Mouse (Mus musculus) activated CD4-positive, CD25-positive, alpha-beta regulatory T cell, adult 4 months (primary cell): ENCODE data around the gene Cln3. TPM values are rescaled to one million over a fixed set of nuclear protein-coding genes. Genes with fewer than 3 reads are reported as not detected.

Experiments used
- polyA plus RNA-seq, 2 experiments: library from polyadenylated mRNA; unstranded; fragments of 100-300 nt; shearing (Covaris generic); gene quantifications; one replicate each; pipeline ENCODE4 v1.2.1; 2017

The Cln3 gene
- polyA plus RNA-seq, 2 experiments from 2014 or later, result 42.7 to 46.2 TPM

Other genes starting within 250 kb of the Cln3 start
- gene Lat, start 216.2 kb downstream of the Cln3 start, polyA plus RNA-seq, result 100 to 1,000 TPM; 784 to 813 TPM
- 10 to 100 TPM; 26.7 to 43.3 TPM for gene Spns1, start 208.4 kb downstream of the Cln3 start, polyA plus RNA-seq
- 1 to 10 TPM; 2.1 to 3.4 TPM for gene Nfatc2ip, start 189.1 kb downstream of the Cln3 start, polyA plus RNA-seq
- 10 to 100 TPM in 1 of 2 experiments, not detected in 1; 10.8 TPM for gene Cd19, start 170.9 kb downstream of the Cln3 start, polyA plus RNA-seq
- gene Rabep2, start 157.1 kb downstream of the Cln3 start, polyA plus RNA-seq, result 10 to 100 TPM; 35.4 to 48.2 TPM
- gene Atp2a1, start 122.7 kb downstream of the Cln3 start, polyA plus RNA-seq, result under 1 TPM in 1 of 2 experiments, not detected in 1; 0.18 TPM
- gene Sh2b1, start 110.4 kb downstream of the Cln3 start, polyA plus RNA-seq, result 10 to 100 TPM; 14.5 to 15.9 TPM
- 10 to 100 TPM; 71.2 to 78.9 TPM for gene Tufm, start 98.5 kb downstream of the Cln3 start, polyA plus RNA-seq
- 10 to 100 TPM; 14.7 to 18.8 TPM for gene Atxn2l, start 82.4 kb downstream of the Cln3 start, polyA plus RNA-seq
- 100 to 1,000 TPM; 207 to 260 TPM for gene Eif3c, start 19.4 kb downstream of the Cln3 start, polyA plus RNA-seq
- under 1 TPM; 0.80 to 0.98 TPM for gene Apobr, start 875 bp downstream of the Cln3 start, polyA plus RNA-seq
- not detected for gene Il27, start 9.1 kb upstream of the Cln3 start, polyA plus RNA-seq
- under 1 TPM in 1 of 2 experiments, not detected in 1; 0.54 TPM for gene Nupr1, start 45.0 kb upstream of the Cln3 start, polyA plus RNA-seq
- gene Sgf29, start 63.5 kb upstream of the Cln3 start, polyA plus RNA-seq, result 100 to 1,000 TPM in 1 of 2 experiments, 10 to 100 TPM in 1; 73.9 to 103 TPM
- under 1 TPM in 1 of 2 experiments, not detected in 1; 0.42 TPM for gene Sult1a1, start 90.6 kb upstream of the Cln3 start, polyA plus RNA-seq
- 100 to 1,000 TPM in 1 of 2 experiments, 10 to 100 TPM in 1; 90.0 to 201 TPM for gene Bola2, start 109.6 kb upstream of the Cln3 start, polyA plus RNA-seq
- 10 to 100 TPM in 1 of 2 experiments, 1 to 10 TPM in 1; 9.7 to 10.0 TPM for gene Slx1b, start 110.0 kb upstream of the Cln3 start, polyA plus RNA-seq
- gene Coro1a, start 122.0 kb upstream of the Cln3 start, polyA plus RNA-seq, result 1,000 to 10,000 TPM; 2,153 to 2,681 TPM
- gene Mapk3, start 173.8 kb upstream of the Cln3 start, polyA plus RNA-seq, result 10 to 100 TPM; 12.7 to 22.3 TPM
- gene Gdpd3, start 180.5 kb upstream of the Cln3 start, polyA plus RNA-seq, result 100 to 1,000 TPM; 144 to 253 TPM
- 100 to 1,000 TPM; 101 to 105 TPM for gene Ypel3, start 191.1 kb upstream of the Cln3 start, polyA plus RNA-seq
- 1 to 10 TPM; 2.7 to 2.8 TPM for gene Tbx6, start 195.7 kb upstream of the Cln3 start, polyA plus RNA-seq
- 100 to 1,000 TPM; 133 to 149 TPM for gene Ppp4c, start 206.7 kb upstream of the Cln3 start, polyA plus RNA-seq
- gene Fam57b, start 211.9 kb upstream of the Cln3 start, polyA plus RNA-seq, result not detected
- not detected for gene 4930451I11Rik, start 245.8 kb upstream of the Cln3 start, polyA plus RNA-seq